Mouse (Mus musculus): ENCODE measurements around the gene Mfsd2a. TPM values are rescaled to one million over a fixed set of nuclear protein-coding genes. Genes with fewer than 3 reads are reported as not detected.

The Mfsd2a gene
- total RNA-seq (2014; rRNA removed), result 47.3 and 57.7 TPM in 2 replicates
- 30.3 and 34.6 TPM in 2 replicates for polyA plus RNA-seq (2015; fragmentation: Nextera tagmentation; extraction: Ambion mirVana)

GRCm38 (mm10) chr4:122961100-122961567 is at the start of gene Mfsd2a:
Gene Mfsd2a, minus strand, starts transcription at chr4:122961188.
- Histone ChIP-seq H3K27me3 (ENCODE audit: insufficient read depth, low read length) (peaks cover 6% of the 10 kb centered on the region; the same call in 1 of the 2 replicates), H3K27ac (ENCODE audit: low read depth, low read length) (peak within 1 kb of the TSS; percentile 51; the same call in 1 of the 2 replicates), H3K9ac (replicated peaks; ENCODE audit: low read length, poor library complexity, severe bottlenecking) (peak within 1 kb of the TSS; percentile 63), H3K36me3 (ENCODE audit: insufficient read depth, low read length) (no peaks in the 10 kb centered on the region), H3K4me2 (ENCODE audit: low read depth, low read length, poor library complexity, severe bottlenecking) (peak within 1 kb of the TSS; percentile 99), H3K4me3 (ENCODE audit: low read depth, low read length) (peak within 1 kb of the TSS; percentile 59), H3K4me1 (ENCODE audit: insufficient read depth, low read length) (peaks cover 4% of the 10 kb centered on the region; the same call in 1 of the 2 replicates), H3K9me3 (ENCODE audit: low read length) (no peaks in the 10 kb centered on the region)
- peak; percentile 74 for DNase-seq (ENCODE audit: low spot score)
- peak; percentile 62 for ATAC-seq (ENCODE audit: low FRiP score)
- WGBS, result 1% methylated on average over 25 of the region's 27 CpGs
- TF ChIP-seq CTCF (IDR thresholded peaks at IDR 0.05), result no peak

GRCm38 (mm10) chr4:123005054-123005966 is 44.3 kb upstream of the Mfsd2a start:
- ATAC-seq (ENCODE audit: low FRiP score) (no peak), DNase-seq (ENCODE audit: low spot score) (no peak)
- H3K27ac ChIP-seq (ENCODE audit: low read depth, low read length), result no peak overlapping the region
- WGBS, result 36% methylated on average over 15 of the region's 15 CpGs
- no peaks in the 10 kb centered on the region for H3K9me3 ChIP-seq (ENCODE audit: low read length)
- no peak overlapping the region for H3K9ac ChIP-seq (replicated peaks; ENCODE audit: low read length, poor library complexity, severe bottlenecking)
- no peak for TF ChIP-seq CTCF (IDR thresholded peaks at IDR 0.05)
- H3K4me3 ChIP-seq (ENCODE audit: low read depth, low read length), result no peak overlapping the region
- peaks cover 10% of the 10 kb centered on the region; the same call in 1 of the 2 replicates for H3K36me3 ChIP-seq (ENCODE audit: insufficient read depth, low read length)
- H3K4me1 ChIP-seq (ENCODE audit: insufficient read depth, low read length), result no peaks in the 10 kb centered on the region
- H3K4me2 ChIP-seq (ENCODE audit: low read depth, low read length, poor library complexity, severe bottlenecking), result no peak overlapping the region
- no peaks in the 10 kb centered on the region for H3K27me3 ChIP-seq (ENCODE audit: insufficient read depth, low read length)

DNA sequence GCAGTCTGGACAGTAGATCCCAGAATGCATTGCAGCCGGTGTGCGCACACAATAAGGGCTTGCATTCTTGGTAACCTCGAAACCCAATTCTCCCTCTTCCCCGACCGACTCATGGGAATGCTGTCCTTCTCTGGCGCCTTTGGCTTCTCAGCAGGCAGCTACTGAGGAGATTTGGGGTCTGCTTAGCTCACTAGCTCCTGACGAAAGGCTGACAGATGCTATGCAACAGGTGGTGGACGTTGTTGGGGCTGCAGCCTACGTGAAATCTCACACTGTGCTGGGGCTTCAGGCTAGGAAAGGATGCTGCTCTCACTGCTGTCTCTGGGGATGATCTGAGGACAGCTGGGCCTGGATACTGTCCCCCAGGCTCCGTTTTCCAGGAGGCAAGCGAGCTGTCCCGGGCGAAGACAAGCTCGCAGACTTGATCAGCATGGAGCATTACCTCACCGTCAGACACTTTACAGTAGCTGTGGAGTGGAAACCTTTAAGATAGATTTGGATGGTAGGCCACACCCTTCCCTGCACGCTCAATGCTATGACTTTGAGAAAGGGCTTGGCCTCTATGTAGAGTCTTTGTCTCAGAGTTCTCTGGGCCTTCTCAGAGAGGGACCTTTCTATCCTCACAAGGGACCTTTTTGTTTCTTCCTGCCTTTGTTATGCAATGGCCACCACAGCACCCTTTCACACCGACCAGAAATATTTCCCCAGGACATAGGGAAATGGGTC is 39.8 kb upstream of the Mfsd2a start:
- Histone ChIP-seq H3K36me3 (ENCODE audit: insufficient read depth, low read length) (peaks cover 14% of the 10 kb centered on the region; the same call in 1 of the 2 replicates), H3K27ac (ENCODE audit: low read depth, low read length) (no peak overlapping the region), H3K9me3 (ENCODE audit: low read length) (no peaks in the 10 kb centered on the region), H3K4me1 (ENCODE audit: insufficient read depth, low read length) (peaks cover 9% of the 10 kb centered on the region; the same call in 1 of the 2 replicates), H3K9ac (replicated peaks; ENCODE audit: low read length, poor library complexity, severe bottlenecking) (no peak overlapping the region; the same call in 1 of the 2 replicates), H3K27me3 (ENCODE audit: insufficient read depth, low read length) (no peaks in the 10 kb centered on the region), H3K4me2 (ENCODE audit: low read depth, low read length, poor library complexity, severe bottlenecking) (peak overlapping the region; percentile 86; the same call in 1 of the 2 replicates), H3K4me3 (ENCODE audit: low read depth, low read length) (no peak overlapping the region)
- ATAC-seq (ENCODE audit: low FRiP score) (no peak), DNase-seq (ENCODE audit: low spot score) (peak; percentile 53)
- no peak for TF ChIP-seq CTCF (IDR thresholded peaks at IDR 0.05)
- WGBS, result 24% methylated on average over 17 of the region's 17 CpGs

DNA sequence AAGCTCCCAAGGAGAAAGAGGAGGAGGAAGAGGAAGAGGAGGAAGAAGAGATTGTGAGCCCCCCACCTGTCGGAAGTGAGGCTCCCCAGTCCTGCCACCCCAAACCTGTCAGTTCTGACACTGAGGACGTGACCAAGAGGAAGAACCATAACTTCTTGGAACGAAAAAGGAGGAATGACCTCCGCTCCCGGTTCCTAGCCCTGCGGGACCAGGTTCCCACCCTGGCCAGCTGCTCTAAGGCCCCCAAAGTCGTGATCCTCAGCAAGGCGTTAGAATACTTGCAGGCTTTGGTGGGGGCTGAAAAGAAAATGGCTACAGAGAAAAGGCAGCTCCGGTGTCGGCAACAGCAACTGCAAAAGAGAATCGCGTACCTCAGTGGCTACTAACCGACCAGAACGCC is 39.1 kb upstream of the Mfsd2a start:
- peaks cover 9% of the 10 kb centered on the region; the same call in 1 of the 2 replicates for H3K4me1 ChIP-seq (ENCODE audit: insufficient read depth, low read length)
- H3K36me3 ChIP-seq (ENCODE audit: insufficient read depth, low read length), result peaks cover 14% of the 10 kb centered on the region; the same call in 1 of the 2 replicates
- no peak for TF ChIP-seq CTCF (IDR thresholded peaks at IDR 0.05)
- H3K4me3 ChIP-seq (ENCODE audit: low read depth, low read length), result peak overlapping the region; percentile 80; the same call in 1 of the 2 replicates
- H3K27ac ChIP-seq (ENCODE audit: low read depth, low read length), result peak overlapping the region; percentile 70; the same call in 1 of the 2 replicates
- 23% methylated on average over 14 of the region's 14 CpGs for WGBS
- 0 out of 2 replicates have a peak overlapping the region, but pooled peaks have one; percentile 48 for H3K9ac ChIP-seq (replicated peaks; ENCODE audit: low read length, poor library complexity, severe bottlenecking)
- no peaks in the 10 kb centered on the region for H3K27me3 ChIP-seq (ENCODE audit: insufficient read depth, low read length)
- H3K4me2 ChIP-seq (ENCODE audit: low read depth, low read length, poor library complexity, severe bottlenecking), result peak overlapping the region; percentile 86
- ATAC-seq (ENCODE audit: low FRiP score) (no peak), DNase-seq (ENCODE audit: low spot score) (no peak)
- no peaks in the 10 kb centered on the region for H3K9me3 ChIP-seq (ENCODE audit: low read length)

DNA sequence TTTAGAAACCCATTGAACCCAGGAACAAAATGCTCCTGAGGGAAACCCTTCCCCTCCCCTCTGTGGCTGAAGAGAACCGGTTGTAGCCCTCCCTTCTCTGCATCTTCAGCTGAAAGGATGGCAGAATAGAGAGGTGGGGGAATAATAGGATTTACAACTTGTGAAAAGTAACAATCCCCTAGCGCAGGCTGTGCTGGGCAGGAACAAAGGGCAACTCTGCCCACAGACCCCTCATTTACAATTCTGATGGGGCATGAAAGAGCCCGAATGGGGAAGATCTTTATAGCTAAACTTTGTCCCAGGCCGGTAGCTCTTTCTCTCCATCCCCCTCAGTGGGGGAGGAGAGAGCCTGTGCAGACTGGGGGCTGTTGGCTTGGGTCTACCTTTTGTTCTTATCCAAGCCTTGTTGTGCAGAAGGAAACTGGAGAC is 38.3 kb upstream of the Mfsd2a start:
- peak overlapping the region; percentile 70 for H3K27ac ChIP-seq (ENCODE audit: low read depth, low read length)
- TF ChIP-seq CTCF (IDR thresholded peaks at IDR 0.05), result no peak
- 1% methylated on average over 4 of the region's 4 CpGs for WGBS
- peaks cover 14% of the 10 kb centered on the region; the same call in 1 of the 2 replicates for H3K36me3 ChIP-seq (ENCODE audit: insufficient read depth, low read length)
- H3K9me3 ChIP-seq (ENCODE audit: low read length), result no peaks in the 10 kb centered on the region
- peak overlapping the region; percentile 48 for H3K9ac ChIP-seq (replicated peaks; ENCODE audit: low read length, poor library complexity, severe bottlenecking)
- H3K4me1 ChIP-seq (ENCODE audit: insufficient read depth, low read length), result peaks cover 9% of the 10 kb centered on the region; the same call in 1 of the 2 replicates
- ATAC-seq (ENCODE audit: low FRiP score), result no peak
- no peaks in the 10 kb centered on the region for H3K27me3 ChIP-seq (ENCODE audit: insufficient read depth, low read length)
- peak; percentile 13 for DNase-seq (ENCODE audit: low spot score)
- H3K4me3 ChIP-seq (ENCODE audit: low read depth, low read length), result peak overlapping the region; percentile 80
- peak overlapping the region; percentile 86 for H3K4me2 ChIP-seq (ENCODE audit: low read depth, low read length, poor library complexity, severe bottlenecking)

Data from midbrain, postnatal 0 days (tissue).